Mouse (Mus musculus) adrenal gland, adult 10 weeks (tissue): Measurements from ENCODE around the gene Il7r. TPM values are rescaled to one million over a fixed set of nuclear protein-coding genes. Genes with fewer than 3 reads are reported as not detected.

Source experiments
- polyA plus RNA-seq: library from polyadenylated mRNA; stranded (reverse); fragments of 350-450 nt; fragmentation: Illumina TruSeq; extraction: RNeasy Lipid Tissue Mini Kit (QIAGEN cat#74804); gene quantifications from one replicate; pipeline ENCODE4 v1.2.3, GENCODE M21; 2014; ENCODE audit warnings: low read depth, low replicate concordance

Il7r gene
- 2.3 TPM for polyA plus RNA-seq

GRCm38 (mm10) chr15:9530076-9530475 is at the start of gene Il7r:
Il7r (minus strand) TSS chr15:9530176.

Other genes starting within 250 kb of the Il7r start
- gene Ugt3a2, start 194.6 kb downstream of the Il7r start, polyA plus RNA-seq, result 0.47 TPM
- not detected for gene Capsl, start 94.1 kb downstream of the Il7r start, polyA plus RNA-seq
- gene Spef2, start 218.7 kb upstream of the Il7r start, polyA plus RNA-seq, result 0.58 TPM